Mouse (Mus musculus) liver, embryonic 14.5 days (tissue): ENCODE data around the gene Exosc5. TPM values are rescaled to one million over a fixed set of nuclear protein-coding genes. Genes with fewer than 3 reads are reported as not detected.

ENCODE experiments used
- ATAC-seq: fragments of 200-750 bp; cut with Nextera tagmentation; 2 replicates; pipeline ENCODE4 v1.8.0; 2017; ENCODE audit warnings: moderate number of reproducible peaks, mild to moderate bottlenecking, moderate library complexity; ENCODE audit not compliant: insufficient read depth
- DNase-seq, 3 experiments: peaks; one replicate each; pipeline ENCODE4 v3.0.0-alpha.2; 2012 to 2013; ENCODE audit warnings: low read depth in 3 of 3, low spot score in 3 of 3
- H3K27ac ChIP-seq: fragments of 300-500 bp; sonication (generic); 2 replicates; pipeline ENCODE4 v1.5.1; 2014; ENCODE audit warnings: moderate library complexity, mild to moderate bottlenecking, control low read depth, inconsistent platforms
- H3K27me3 ChIP-seq: fragments of 300-500 bp; sonication (generic); 2 replicates; pipeline ENCODE4 v1.6.1; 2014; ENCODE audit warnings: mild to moderate bottlenecking, low read length, moderate library complexity; ENCODE audit not compliant: control insufficient read depth, insufficient read depth
- H3K36me3 ChIP-seq: fragments of 300-500 bp; sonication (generic); replicated peaks from 2 replicates; pipeline ENCODE4 v1.6.1; 2014; ENCODE audit warnings: low read depth; ENCODE audit not compliant: control insufficient read depth, insufficient read depth
- H3K4me1 ChIP-seq, 2 experiments: fragments of 200-500 bp in 1 of 2; fragments of 300-500 bp in 1 of 2; sonication (generic) in 1 of 2; replicated peaks; 2 replicates each; pipeline ENCODE4 v1.6.1; 2012 to 2014; ENCODE audit warnings: antibody characterized with exemption in 1 of 2, inconsistent platforms in 1 of 2, low read length in 1 of 2; ENCODE audit not compliant: control insufficient read depth in 2 of 2, insufficient read depth in 2 of 2
- H3K4me2 ChIP-seq: fragments of 300-500 bp; sonication (generic); 2 replicates; pipeline ENCODE4 v1.6.1; 2014; ENCODE audit warnings: low read depth, mild to moderate bottlenecking, control low read depth, moderate library complexity
- H3K4me3 ChIP-seq, 2 experiments: fragments of 200-500 bp in 1 of 2; fragments of 300-500 bp in 1 of 2; sonication (generic) in 1 of 2; 2 replicates each; pipeline ENCODE4 v1.5.1; 2012 to 2014; ENCODE audit warnings: low read depth in 2 of 2, low read length in 2 of 2, mild to moderate bottlenecking in 2 of 2, control low read depth in 1 of 2, inconsistent platforms in 1 of 2, moderate library complexity in 1 of 2; ENCODE audit not compliant: insufficient read depth in 1 of 2
- H3K9ac ChIP-seq: fragments of 300-500 bp; sonication (generic); replicated peaks from 2 replicates; pipeline ENCODE4 v1.6.1; 2014; ENCODE audit warnings: mild to moderate bottlenecking, control low read depth, moderate library complexity
- H3K9me3 ChIP-seq: fragments of 300-500 bp; sonication (generic); 2 replicates; pipeline ENCODE4 v1.6.1; 2016; ENCODE audit warnings: low read length, mixed read lengths; ENCODE audit not compliant: control insufficient read depth
- CTCF ChIP-seq: IDR thresholded peaks from 2 replicates; pipeline ENCODE4 v1.5.1; 2016; ENCODE audit warnings: antibody characterized with exemption, low read depth, control low read depth
- EP300 ChIP-seq: IDR thresholded peaks from 2 replicates; pipeline ENCODE4 v1.6.1; 2016; ENCODE audit warnings: antibody characterized with exemption, low read depth
- WGBS: fragments of 180-500 bp; shearing (Covaris S2); extraction: QIAGEN DNeasy Blood & Tissue Kit; methylation state at CpG from one replicate; pipeline ENCODE4 v1.1.7; 2014; ENCODE audit not compliant: insufficient replicate concordance; 5-methylcytosine and 5-hydroxymethylcytosine counted together
- polyA plus RNA-seq, 2 experiments: library from polyadenylated mRNA; depleted of rRNA in 1 of 2; stranded (reverse) in 1 of 2; unstranded in 1 of 2; fragments of >200 nt; fragmentation: Nextera tagmentation in 1 of 2; extraction: Ambion mirVana in 1 of 2; gene quantifications; 2 replicates each; pipeline versions ENCODE4 v1.2.1 to v1.2.3; 2012 to 2014

Exosc5 gene
- polyA plus RNA-seq, 2 experiments = 33.7 to 48.1 TPM

DNA sequence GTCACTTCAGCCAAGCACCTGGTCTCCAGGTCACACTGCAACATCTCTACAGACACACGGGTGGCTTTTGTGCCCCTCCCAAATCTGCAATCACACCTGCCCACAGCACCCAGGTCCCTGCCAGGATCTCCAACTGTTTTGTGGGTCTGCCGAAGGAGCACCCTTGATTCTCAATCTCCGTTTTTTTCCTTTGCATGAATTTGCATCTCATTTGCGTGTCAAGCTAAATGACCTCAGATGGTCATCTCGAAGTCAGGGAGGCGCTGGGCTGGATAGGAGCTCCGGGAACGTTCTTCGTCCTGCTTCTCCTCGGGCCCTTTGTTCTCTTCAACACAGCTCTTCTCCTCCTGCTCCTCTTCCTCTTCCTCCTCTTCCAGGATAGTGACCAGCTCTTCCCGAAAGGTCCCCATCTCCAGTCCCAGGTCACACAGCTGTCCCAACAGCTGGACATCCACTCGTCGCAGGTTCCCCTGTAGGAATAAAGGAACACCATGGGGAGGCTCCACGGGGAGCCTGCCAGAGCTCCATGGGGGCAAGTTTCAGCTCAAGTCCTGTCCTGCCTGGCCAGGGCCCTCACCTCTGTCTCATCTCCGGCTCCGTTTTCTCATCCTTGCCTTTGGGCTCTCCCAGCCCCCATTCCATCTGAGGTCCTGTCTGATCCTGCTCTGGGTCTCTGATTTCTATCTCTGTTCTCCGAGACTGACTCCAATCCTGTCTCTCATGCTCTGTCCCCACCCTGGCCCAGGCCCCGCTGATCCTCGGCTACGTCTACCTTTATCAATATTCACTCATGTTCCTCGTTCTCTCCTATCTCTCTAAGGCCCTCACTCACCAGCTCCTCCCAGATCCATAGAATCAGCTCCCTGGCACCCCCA is 43.9 kb upstream of the Exosc5 start:
- 54% methylated on average over 21 of the region's 21 CpGs for WGBS
- no peak overlapping the region for H3K9ac ChIP-seq
- H3K4me2 ChIP-seq = no peak overlapping the region
- no peak overlapping the region for H3K27ac ChIP-seq
- H3K9me3 ChIP-seq = no peaks in the 10 kb centered on the region
- H3K4me1 ChIP-seq = peaks cover 5 to 10% of the 10 kb centered on the region in 2 experiments; a peak in 3 of 4 replicates
- no peak for TF ChIP-seq EP300
- no peak for TF ChIP-seq CTCF
- H3K36me3 ChIP-seq = no peaks in the 10 kb centered on the region
- H3K27me3 ChIP-seq = no peaks in the 10 kb centered on the region
- DNase-seq (no peak), ATAC-seq (no peak)
- no peak overlapping the region for H3K4me3 ChIP-seq

DNA sequence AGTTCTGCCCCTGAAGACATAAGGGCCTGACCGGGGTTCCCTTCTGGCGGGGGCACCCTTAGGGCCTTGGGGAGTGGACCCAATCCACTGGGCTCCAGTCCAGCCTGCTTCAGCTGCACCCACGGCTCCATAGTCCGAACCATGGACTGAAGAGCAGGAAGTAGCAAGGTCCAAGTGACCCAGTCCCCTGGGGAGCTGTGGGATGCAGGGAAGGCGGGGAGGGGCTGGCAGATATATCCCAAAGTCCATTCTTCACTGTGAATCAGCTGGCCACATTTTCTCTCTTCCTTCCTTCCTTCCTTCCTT is 43.3 kb upstream of the Exosc5 start, which contains the start of gene Erich4:
Gene Erich4, minus strand, starts transcription at position 187 of the 306 bp plus-strand sequence.
- DNase-seq (no peak), ATAC-seq (no peak)
- Histone ChIP-seq H3K4me2 (no peak within 1 kb of the TSS), H3K27ac (no peak within 1 kb of the TSS), H3K36me3 (no peaks in the 10 kb centered on the region), H3K9me3 (no peaks in the 10 kb centered on the region), H3K4me1 (peaks cover 6 to 11% of the 10 kb centered on the region in 2 experiments; a peak in 3 of 4 replicates), H3K9ac (no peak within 1 kb of the TSS), H3K4me3 (no peak within 1 kb of the TSS), H3K27me3 (no peaks in the 10 kb centered on the region)
- TF ChIP-seq EP300 (no peak), CTCF (no peak)
- 66% methylated on average over 5 of the region's 5 CpGs for WGBS

DNA sequence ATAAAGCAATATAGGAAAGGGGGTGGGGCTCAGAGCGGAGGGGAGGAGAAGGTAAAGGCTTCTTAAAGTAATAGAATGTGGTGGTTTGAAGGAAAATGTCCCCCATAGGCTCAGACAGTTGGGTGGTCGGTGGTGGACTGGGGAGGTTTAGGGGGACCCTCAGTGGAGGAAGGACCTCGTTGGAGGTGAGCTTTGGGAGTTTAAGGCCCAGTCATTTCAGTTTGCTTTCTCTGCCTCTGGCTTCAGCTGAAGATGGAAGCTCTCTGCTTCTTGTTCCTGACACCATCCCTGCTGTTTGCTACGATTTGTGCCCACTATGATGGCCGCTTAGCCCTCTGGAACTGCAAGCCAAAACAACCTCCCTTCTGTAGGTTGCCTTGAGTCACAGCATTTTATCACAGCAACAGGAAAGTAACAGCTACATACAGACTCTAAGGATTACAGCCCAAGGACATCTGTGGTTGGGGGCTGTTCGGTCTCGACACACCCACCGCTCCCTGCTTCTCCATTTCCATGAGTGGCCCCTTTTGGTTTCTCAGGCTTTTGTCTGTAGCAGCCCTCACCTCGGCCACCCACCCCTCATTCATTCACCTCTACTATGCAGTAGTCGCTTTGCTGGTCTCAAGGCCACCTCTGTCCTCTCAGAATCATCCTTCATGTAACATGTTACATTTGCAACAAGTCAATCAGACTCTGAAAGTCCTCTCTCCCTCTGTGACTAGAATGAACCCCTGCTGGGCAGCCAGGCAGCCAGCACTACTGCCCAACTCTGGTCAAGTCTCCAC is 41.4 kb upstream of the Exosc5 start:
- ATAC-seq = no peak
- H3K9me3 ChIP-seq = no peaks in the 10 kb centered on the region
- H3K4me1 ChIP-seq = peaks cover 6 to 11% of the 10 kb centered on the region in 2 experiments; a peak in 3 of 4 replicates
- TF ChIP-seq EP300 (no peak), CTCF (no peak)
- no peak overlapping the region for H3K4me2 ChIP-seq
- H3K27me3 ChIP-seq = no peaks in the 10 kb centered on the region
- no peak overlapping the region for H3K9ac ChIP-seq
- H3K27ac ChIP-seq = no peak overlapping the region
- WGBS = 69% methylated on average over 10 of the region's 10 CpGs
- no peak overlapping the region for H3K4me3 ChIP-seq
- no peak for DNase-seq
- no peaks in the 10 kb centered on the region for H3K36me3 ChIP-seq

- Histone ChIP-seq H3K4me3 (peak within 1 kb of the TSS; percentile 64 to 79), H3K27me3 (no peaks in the 10 kb centered on the region), H3K36me3 (no peaks in the 10 kb centered on the region), H3K4me2 (peak within 1 kb of the TSS; percentile 85), H3K4me1 (peaks cover 6 to 11% of the 10 kb centered on the region in 2 experiments; a peak in 3 of 4 replicates), H3K27ac (no peak within 1 kb of the TSS), H3K9ac (peak within 1 kb of the TSS; percentile 63), H3K9me3 (no peaks in the 10 kb centered on the region)
- 2% methylated on average over 53 of the region's 53 CpGs for WGBS
- peak; percentile 84 to 87 (median 85) for DNase-seq
- ATAC-seq = peak; percentile 87
- TF ChIP-seq CTCF (no peak), EP300 (no peak)
These were observed 39.9 kb upstream of the Exosc5 start, which contains the start of gene Dmac2 for GRCm38 (mm10) chr7:25618865-25619721. Gene Dmac2, plus strand, starts transcription at chr7:25619414.
